Mouse (Mus musculus) B cell, adult (primary cell): ENCODE data around the gene Olfr873. TPM values are rescaled to one million over a fixed set of nuclear protein-coding genes. Genes with fewer than 3 reads are reported as not detected.

Experiments
- total RNA-seq: library from RNA; stranded (reverse); gene quantifications from 4 replicates; pipeline ENCODE4 v1.2.4, GENCODE M21; 2023; ENCODE audit not compliant: inconsistent age

The Olfr873 gene
- not detected in 4 replicates for total RNA-seq

DNA sequence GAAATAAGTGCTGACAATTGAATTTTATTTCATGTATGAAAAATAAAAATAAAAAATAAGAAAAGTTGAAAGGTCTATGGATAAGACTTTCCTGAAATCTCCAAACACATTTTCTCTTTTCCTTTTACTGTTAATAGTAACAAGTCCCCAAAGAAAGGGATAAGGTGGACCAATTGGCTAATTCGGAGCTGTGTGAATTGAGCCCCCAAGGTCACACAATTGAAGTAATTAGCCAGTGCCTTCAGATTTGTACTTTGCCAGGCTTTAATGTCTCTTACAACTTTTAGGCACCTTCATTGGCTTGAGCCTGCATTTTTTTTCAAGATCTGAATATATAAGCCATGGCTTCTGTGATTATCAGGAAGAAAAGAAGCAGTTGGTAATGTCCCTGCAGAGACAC lies at the start of gene Olfr873:
Gene Olfr873 (plus strand): TSS at position 301 of the 400 bp plus-strand sequence.

GRCm38 (mm10) chr9:20282051-20282450 lies 16.3 kb upstream of the Olfr873 start, which contains the start of gene Olfr39:
Gene Olfr39, plus strand, starts transcription at chr9:20282351.

GRCm38 (mm10) chr9:20335994-20336393 lies 37.7 kb downstream of the Olfr873 start, which contains the start of gene Olfr18:
Gene Olfr18, minus strand, starts transcription at chr9:20336094.

Other genes with a start within 250 kb of the Olfr873 start
- not detected in 4 replicates for gene Olfr867, start 241.0 kb upstream of the Olfr873 start, total RNA-seq
- not detected in 4 replicates for gene Olfr868, start 199.9 kb upstream of the Olfr873 start, total RNA-seq
- not detected in 4 replicates for gene Olfr869, start 169.5 kb upstream of the Olfr873 start, total RNA-seq
- not detected in 4 replicates for gene Olfr870, start 124.5 kb upstream of the Olfr873 start, total RNA-seq
- gene Olfr871, start 86.3 kb upstream of the Olfr873 start, total RNA-seq, result not detected in 4 replicates
- gene Olfr872, start 61.4 kb upstream of the Olfr873 start, total RNA-seq, result not detected in 4 replicates
- 0.24 TPM in 1 of 4 replicates, not detected in the others for gene Olfr39, start 16.2 kb upstream of the Olfr873 start, total RNA-seq
- gene Olfr18, start 37.6 kb downstream of the Olfr873 start, total RNA-seq, result not detected in 4 replicates
- gene Zfp560, start 86.6 kb downstream of the Olfr873 start, total RNA-seq, result 7.7 to 14.0 TPM (median 11.2 TPM) in 4 replicates
- gene Zfp26, start 161.6 kb downstream of the Olfr873 start, total RNA-seq, result 41.1 to 45.0 TPM (median 44.4 TPM) in 4 replicates
- gene Zfp426, start 194.2 kb downstream of the Olfr873 start, total RNA-seq, result 17.4 to 25.3 TPM (median 18.8 TPM) in 4 replicates
- gene Zfp266, start 222.9 kb downstream of the Olfr873 start, total RNA-seq, result 29.0 to 37.7 TPM (median 33.0 TPM) in 4 replicates